Mouse (Mus musculus) thymus, adult 2 months (tissue): ENCODE measurements around the gene Cyfip1.

Experiments used
- CTCF ChIP-seq: fragments of 200-500 bp; IDR thresholded peaks from 2 replicates; pipeline ENCODE4 v1.5.1; 2012; ENCODE audit warnings: mild to moderate bottlenecking, control low read depth, low read length, moderate library complexity, borderline replicate concordance; ENCODE audit not compliant: control insufficient read depth, poor library complexity, insufficient read depth; ENCODE audit errors: extremely low read depth
- POLR2A ChIP-seq: fragments of 200-500 bp; IDR thresholded peaks from 2 replicates; pipeline ENCODE4 v1.6.1; 2012; ENCODE audit warnings: mild to moderate bottlenecking, low read length, control low read depth, moderate library complexity; ENCODE audit not compliant: control insufficient read depth, poor library complexity, insufficient read depth; ENCODE audit errors: extremely low read depth

DNA sequence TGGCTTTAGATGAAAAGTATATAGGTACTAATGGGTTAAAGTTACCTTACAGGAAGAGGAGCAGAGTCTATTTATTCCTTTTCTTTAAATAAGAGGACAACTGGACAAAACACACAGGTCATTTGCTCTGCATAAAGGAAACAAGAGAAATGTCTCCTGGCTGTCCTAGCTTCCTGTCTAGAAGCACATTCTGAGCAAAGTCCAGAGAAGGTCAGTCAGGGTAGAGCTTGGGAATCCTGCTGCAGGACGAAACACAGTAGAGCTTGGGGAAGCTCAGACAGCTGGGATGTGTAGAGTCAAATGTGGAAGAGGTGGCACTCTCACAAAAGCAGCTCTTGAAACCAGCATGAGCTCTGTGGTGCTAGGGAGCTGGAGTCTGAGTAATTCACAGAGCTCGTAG is 68.8 kb downstream of the Cyfip1 start:
- TF ChIP-seq CTCF = no peak
- TF ChIP-seq POLR2A = no peak
